Mouse (Mus musculus): ENCODE results near the gene Zfp933. TPM values are rescaled to one million over a fixed set of nuclear protein-coding genes. Genes with fewer than 3 reads are reported as not detected.
"Not testable (repeated sequence)": the region's sequence is repeated elsewhere in the genome, so short reads cannot be mapped to it uniquely, and the experiment has no call there.

The Zfp933 gene
- total RNA-seq, 1 experiment, result 4.9 TPM

GRCm38 (mm10) chr4:147794026-147794665 is 54.0 kb downstream of the Zfp933 start:
- not testable (repeated sequence) for H3K36me3 ChIP-seq (ENCODE audit: control insufficient read depth, insufficient read depth, low read length, poor library complexity, severe bottlenecking); H3K4me3 ChIP-seq (ENCODE audit: insufficient read depth in 1 of 2, low read depth in 1 of 2, low read length in 2 of 2, poor library complexity in 1 of 2, severe bottlenecking in 1 of 2); H3K9ac ChIP-seq (ENCODE audit: insufficient read depth, low read depth, low read length, poor library complexity, severe bottlenecking); H3K4me1 ChIP-seq (ENCODE audit: control insufficient read depth in 2 of 2, insufficient read depth in 2 of 2, low read length in 2 of 2, poor library complexity in 1 of 2); H3K9me3 ChIP-seq (ENCODE audit: control insufficient read depth, insufficient read depth, low read depth, low read length); DNase-seq (ENCODE audit: low read depth, low spot score); H3K27ac ChIP-seq (ENCODE audit: insufficient read depth, low read depth, low read length, poor library complexity, severe bottlenecking)
- in situ Hi-C loops (cut with MboI; ENCODE audit: low sequenced_read_pairs in 2 of 2, unreplicated experiment in 2 of 2), result loop anchor here (10.0 kb wide), 1 partner anchor 269 kb away; no protein-coding TSS in a partner anchor

GRCm38 (mm10) chr4:147793390-147793916 is 54.7 kb downstream of the Zfp933 start:
- not testable (repeated sequence) for DNase-seq (ENCODE audit: low read depth, low spot score); H3K4me3 ChIP-seq (ENCODE audit: insufficient read depth in 1 of 2, low read depth in 1 of 2, low read length in 2 of 2, poor library complexity in 1 of 2, severe bottlenecking in 1 of 2); H3K9ac ChIP-seq (ENCODE audit: insufficient read depth, low read depth, low read length, poor library complexity, severe bottlenecking); H3K27ac ChIP-seq (ENCODE audit: insufficient read depth, low read depth, low read length, poor library complexity, severe bottlenecking); H3K36me3 ChIP-seq (ENCODE audit: control insufficient read depth, insufficient read depth, low read length, poor library complexity, severe bottlenecking); H3K9me3 ChIP-seq (ENCODE audit: control insufficient read depth, insufficient read depth, low read depth, low read length); H3K4me1 ChIP-seq (ENCODE audit: control insufficient read depth in 2 of 2, insufficient read depth in 2 of 2, low read length in 2 of 2, poor library complexity in 1 of 2)
- in situ Hi-C loops (cut with MboI; ENCODE audit: low sequenced_read_pairs in 2 of 2, unreplicated experiment in 2 of 2), result loop anchor here (10.0 kb wide), 1 partner anchor 269 kb away; no protein-coding TSS in a partner anchor

GRCm38 (mm10) chr4:147791729-147792128 is 56.4 kb downstream of the Zfp933 start:
- not testable (repeated sequence) for DNase-seq (ENCODE audit: low read depth, low spot score); H3K27ac ChIP-seq (ENCODE audit: insufficient read depth, low read depth, low read length, poor library complexity, severe bottlenecking); H3K9me3 ChIP-seq (ENCODE audit: control insufficient read depth, insufficient read depth, low read depth, low read length); H3K4me3 ChIP-seq (ENCODE audit: insufficient read depth in 1 of 2, low read depth in 1 of 2, low read length in 2 of 2, poor library complexity in 1 of 2, severe bottlenecking in 1 of 2); H3K36me3 ChIP-seq (ENCODE audit: control insufficient read depth, insufficient read depth, low read length, poor library complexity, severe bottlenecking); H3K4me1 ChIP-seq (ENCODE audit: control insufficient read depth in 2 of 2, insufficient read depth in 2 of 2, low read length in 2 of 2, poor library complexity in 1 of 2); H3K9ac ChIP-seq (ENCODE audit: insufficient read depth, low read depth, low read length, poor library complexity, severe bottlenecking)
- in situ Hi-C loops (cut with MboI; ENCODE audit: low sequenced_read_pairs in 2 of 2, unreplicated experiment in 2 of 2), result loop anchor here (10.0 kb wide), 1 partner anchor 267 kb away; no protein-coding TSS in a partner anchor

Other genes starting within 250 kb of the Zfp933 start
- 110 and 118 TPM in 2 replicates for gene Zfp979, start 205.9 kb downstream of the Zfp933 start, total RNA-seq (2012; rRNA removed)
- gene Zfp534, start 145.8 kb downstream of the Zfp933 start, total RNA-seq (2012; rRNA removed), result 66.5 and 71.2 TPM in 2 replicates
- 40.9 and 42.6 TPM in 2 replicates for gene Zfp984, start 38.6 kb downstream of the Zfp933 start, total RNA-seq (2012; rRNA removed)
- 6.3 and 27.9 TPM in 2 replicates for gene Miip, start 20.4 kb upstream of the Zfp933 start, total RNA-seq (2012; rRNA removed)
- 1.4 and 1.6 TPM in 2 replicates for gene Fv1, start 20.6 kb upstream of the Zfp933 start, total RNA-seq (2012; rRNA removed)
- 12.4 and 18.6 TPM in 2 replicates for gene Mfn2, start 56.3 kb upstream of the Zfp933 start, total RNA-seq (2012; rRNA removed)
- gene Plod1, start 88.4 kb upstream of the Zfp933 start, total RNA-seq (2012; rRNA removed), result 26.2 and 50.0 TPM in 2 replicates
- gene 2510039O18Rik, start 92.5 kb upstream of the Zfp933 start, total RNA-seq (2012; rRNA removed), result 73.5 and 115 TPM in 2 replicates
- 0.95 and 3.8 TPM in 2 replicates for gene Nppb, start 137.4 kb upstream of the Zfp933 start, total RNA-seq (2012; rRNA removed)
- gene Nppa, start 152.4 kb upstream of the Zfp933 start, total RNA-seq (2012; rRNA removed), result 0.37 TPM in 1 of 2 replicates, not detected in the other
- 32.5 and 49.1 TPM in 2 replicates for gene Clcn6, start 190.5 kb upstream of the Zfp933 start, total RNA-seq (2012; rRNA removed)
- gene Mthfr, start 190.7 kb upstream of the Zfp933 start, total RNA-seq (2012; rRNA removed), result 34.0 and 51.7 TPM in 2 replicates
- gene Agtrap, start 239.7 kb upstream of the Zfp933 start, total RNA-seq (2012; rRNA removed), result 122 and 158 TPM in 2 replicates